8 mouse cellular contexts compared by ENCODE assay signal in genomic region chr2:181918501-181918900, GRCm38 (mm10). TPM values are rescaled to one million over a fixed set of nuclear protein-coding genes. Genes with fewer than 3 reads are reported as not detected.
DNase-seq lines count a peak whose midpoint lies in the region; ATAC-seq lines count a peak whose summit lies in the region.

No protein-coding gene starts in this region.

- H3K4me1 ChIP-seq in heart, embryonic 14.5 days (ENCODE audit: control insufficient read depth in 2 of 2, insufficient read depth in 2 of 2, low read length in 2 of 2): no peaks in the 10 kb centered on the region
- no peaks in the 10 kb centered on the region for H3K4me1 ChIP-seq in heart, embryonic 11.5 days (ENCODE audit: control insufficient read depth, insufficient read depth, low read length)
- H3K4me1 ChIP-seq in forebrain, embryonic 13.5 days: no peaks in the 10 kb centered on the region
- H3K4me1 ChIP-seq in limb, embryonic 12.5 days (replicated peaks): no peaks in the 10 kb centered on the region
- H3K4me1 ChIP-seq in neural tube, embryonic 15.5 days: no peaks in the 10 kb centered on the region

- ATAC-seq in heart, embryonic 14.5 days (ENCODE audit: insufficient number of reproducible peaks, insufficient read depth, low FRiP score, low read depth): peak; percentile 86
- ATAC-seq in heart, embryonic 11.5 days (replicated peaks; ENCODE audit: insufficient number of reproducible peaks, low FRiP score, low TSS enrichment): no peak; the same call in none of the 2 replicates
- peak; percentile 93 for ATAC-seq in forebrain, embryonic 13.5 days
- peak; percentile 90 for ATAC-seq in limb, embryonic 12.5 days (ENCODE audit: insufficient number of reproducible peaks, insufficient read depth, low FRiP score, low TSS enrichment, low read depth)
- peak; percentile 85 for ATAC-seq in neural tube, embryonic 15.5 days (ENCODE audit: low FRiP score)

- H3K36me3 ChIP-seq in heart, embryonic 14.5 days (ENCODE audit: control insufficient read depth, insufficient read depth, low read length): no peaks in the 10 kb centered on the region
- no peaks in the 10 kb centered on the region for H3K36me3 ChIP-seq in heart, embryonic 11.5 days (ENCODE audit: control insufficient read depth, insufficient read depth, low read length)
- no peaks in the 10 kb centered on the region for H3K36me3 ChIP-seq in forebrain, embryonic 13.5 days (ENCODE audit: poor library complexity, severe bottlenecking)
- H3K36me3 ChIP-seq in limb, embryonic 12.5 days: no peaks in the 10 kb centered on the region
- H3K36me3 ChIP-seq in neural tube, embryonic 15.5 days: no peaks in the 10 kb centered on the region

- no peaks in the 10 kb centered on the region for H3K27me3 ChIP-seq in heart, embryonic 14.5 days (ENCODE audit: control insufficient read depth, insufficient read depth, low read length)
- no peaks in the 10 kb centered on the region for H3K27me3 ChIP-seq in heart, embryonic 11.5 days (ENCODE audit: control insufficient read depth, insufficient read depth, low read length)
- H3K27me3 ChIP-seq in forebrain, embryonic 13.5 days: no peaks in the 10 kb centered on the region
- H3K27me3 ChIP-seq in limb, embryonic 12.5 days: no peaks in the 10 kb centered on the region
- no peaks in the 10 kb centered on the region for H3K27me3 ChIP-seq in neural tube, embryonic 15.5 days (replicated peaks)

- no peak overlapping the region for H3K4me2 ChIP-seq in heart, embryonic 14.5 days (ENCODE audit: low read length)
- no peak overlapping the region for H3K4me2 ChIP-seq in heart, embryonic 11.5 days
- H3K4me2 ChIP-seq in forebrain, embryonic 13.5 days: no peak overlapping the region
- H3K4me2 ChIP-seq in limb, embryonic 12.5 days: no peak overlapping the region
- H3K4me2 ChIP-seq in neural tube, embryonic 15.5 days: no peak overlapping the region

- H3K9ac ChIP-seq in heart, embryonic 14.5 days (ENCODE audit: low read length): no peak overlapping the region
- no peak overlapping the region for H3K9ac ChIP-seq in heart, embryonic 11.5 days (ENCODE audit: low read depth, low read length)
- no peak overlapping the region for H3K9ac ChIP-seq in forebrain, embryonic 13.5 days
- no peak overlapping the region for H3K9ac ChIP-seq in limb, embryonic 12.5 days (replicated peaks)
- no peak overlapping the region for H3K9ac ChIP-seq in neural tube, embryonic 15.5 days (replicated peaks)

- DNase-seq in A20 (ENCODE audit: low read depth, low spot score) (peak; percentile 84), R1 (ENCODE audit: low read depth, low spot score) (peak; percentile 99)
- no peak for DNase-seq in layer of hippocampus, adult 9-10 months (ENCODE audit: low spot score)

- WGBS in heart, embryonic 14.5 days: 46% methylated on average over 3 of the region's 3 CpGs
- WGBS in heart, embryonic 11.5 days (ENCODE audit: insufficient replicate concordance): 52% methylated on average over 3 of the region's 3 CpGs
- WGBS in forebrain, embryonic 13.5 days: 49% methylated on average over 3 of the region's 3 CpGs
- 49% methylated on average over 3 of the region's 3 CpGs for WGBS in limb, embryonic 12.5 days
- WGBS in neural tube, embryonic 15.5 days: 50% methylated on average over 3 of the region's 3 CpGs

- no peaks in the 10 kb centered on the region for H3K9me3 ChIP-seq in heart, embryonic 14.5 days (ENCODE audit: control insufficient read depth, low read length)
- H3K9me3 ChIP-seq in heart, embryonic 11.5 days (replicated peaks; ENCODE audit: control insufficient read depth, low read length): no peaks in the 10 kb centered on the region
- H3K9me3 ChIP-seq in forebrain, embryonic 13.5 days (replicated peaks): no peaks in the 10 kb centered on the region
- H3K9me3 ChIP-seq in limb, embryonic 12.5 days: no peaks in the 10 kb centered on the region
- H3K9me3 ChIP-seq in neural tube, embryonic 15.5 days (replicated peaks): no peaks in the 10 kb centered on the region

- no peak overlapping the region for H3K4me3 ChIP-seq in heart, embryonic 14.5 days (ENCODE audit: control insufficient read depth in 1 of 2, insufficient read depth in 1 of 2, low read depth in 1 of 2, low read length in 2 of 2)
- no peak overlapping the region for H3K4me3 ChIP-seq in heart, embryonic 11.5 days (ENCODE audit: low read depth, low read length)
- H3K4me3 ChIP-seq in forebrain, embryonic 13.5 days: no peak overlapping the region
- no peak overlapping the region for H3K4me3 ChIP-seq in limb, embryonic 12.5 days (replicated peaks)
- H3K4me3 ChIP-seq in neural tube, embryonic 15.5 days (replicated peaks): no peak overlapping the region

- no peak overlapping the region for H3K27ac ChIP-seq in heart, embryonic 14.5 days (replicated peaks in 1 of 2; ENCODE audit: control insufficient read depth in 1 of 2, insufficient read depth in 1 of 2, low read depth in 2 of 2, low read length in 2 of 2)
- H3K27ac ChIP-seq in heart, embryonic 11.5 days (ENCODE audit: low read depth, low read length): no peak overlapping the region
- H3K27ac ChIP-seq in forebrain, embryonic 13.5 days: no peak overlapping the region
- H3K27ac ChIP-seq in limb, embryonic 12.5 days: no peak overlapping the region
- no peak overlapping the region for H3K27ac ChIP-seq in neural tube, embryonic 15.5 days (replicated peaks)

RNA-seq across cellular contexts. Expression of gene Polr3k, which starts 54.4 kb away (rescaled TPM):
- 44.9 and 47.7 TPM in 2 replicates for polyA plus RNA-seq in heart, embryonic 14.5 days (2014; fragmentation: Nextera tagmentation; extraction: Ambion mirVana)
- polyA plus RNA-seq in heart, embryonic 11.5 days (2014; fragmentation: Nextera tagmentation; extraction: Ambion mirVana): 54.0 and 62.5 TPM in 2 replicates
- polyA plus RNA-seq in forebrain, embryonic 13.5 days (2015; fragmentation: Nextera tagmentation; extraction: Ambion mirVana): 113 and 117 TPM in 2 replicates
- 91.4 and 97.7 TPM in 2 replicates for polyA plus RNA-seq in limb, embryonic 12.5 days (2016; fragmentation: Nextera tagmentation; extraction: Ambion mirVana)
- 74.2 and 76.2 TPM in 2 replicates for polyA plus RNA-seq in neural tube, embryonic 15.5 days (2015; fragmentation: Nextera tagmentation; extraction: Ambion mirVana)
